Mouse (Mus musculus): ENCODE results near the gene Cck. TPM values are rescaled to one million over a fixed set of nuclear protein-coding genes. Genes with fewer than 3 reads are reported as not detected.

Cck gene
- polyA plus RNA-seq, 1 experiment, result not detected

DNA sequence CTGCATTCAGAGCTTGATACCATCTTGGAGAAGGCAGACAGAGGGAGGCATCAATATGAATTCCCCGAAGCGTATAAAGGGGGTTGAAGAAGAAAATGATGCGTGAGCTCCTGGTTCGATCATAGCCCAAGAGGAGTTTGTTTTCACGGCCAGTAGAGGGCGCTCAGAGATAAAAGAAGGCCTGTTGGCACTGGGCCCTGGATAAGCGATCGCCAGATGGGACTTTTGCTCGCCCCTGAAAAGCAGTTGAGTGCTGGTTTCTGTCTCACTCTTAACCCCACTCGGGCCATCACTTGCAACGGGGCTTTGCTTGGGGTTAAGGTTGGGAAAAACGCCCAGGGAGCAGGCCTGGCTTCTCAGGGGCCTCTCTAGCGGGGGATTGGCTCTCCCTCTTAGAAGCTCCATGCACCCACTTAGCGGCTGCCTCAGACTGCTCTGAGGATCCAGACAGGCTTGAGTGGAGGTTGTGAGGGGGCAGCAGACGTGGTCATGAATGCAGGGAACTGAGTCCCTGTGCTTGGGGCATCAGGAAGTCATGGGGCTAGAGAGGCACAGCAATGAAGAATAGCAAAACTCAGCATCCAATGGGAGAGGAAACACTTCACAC, 18.1 kb downstream of the Cck start:
- TF ChIP-seq GATA1 (IDR thresholded peaks at IDR 0.05; ENCODE audit: low read length), result no peak

DNA sequence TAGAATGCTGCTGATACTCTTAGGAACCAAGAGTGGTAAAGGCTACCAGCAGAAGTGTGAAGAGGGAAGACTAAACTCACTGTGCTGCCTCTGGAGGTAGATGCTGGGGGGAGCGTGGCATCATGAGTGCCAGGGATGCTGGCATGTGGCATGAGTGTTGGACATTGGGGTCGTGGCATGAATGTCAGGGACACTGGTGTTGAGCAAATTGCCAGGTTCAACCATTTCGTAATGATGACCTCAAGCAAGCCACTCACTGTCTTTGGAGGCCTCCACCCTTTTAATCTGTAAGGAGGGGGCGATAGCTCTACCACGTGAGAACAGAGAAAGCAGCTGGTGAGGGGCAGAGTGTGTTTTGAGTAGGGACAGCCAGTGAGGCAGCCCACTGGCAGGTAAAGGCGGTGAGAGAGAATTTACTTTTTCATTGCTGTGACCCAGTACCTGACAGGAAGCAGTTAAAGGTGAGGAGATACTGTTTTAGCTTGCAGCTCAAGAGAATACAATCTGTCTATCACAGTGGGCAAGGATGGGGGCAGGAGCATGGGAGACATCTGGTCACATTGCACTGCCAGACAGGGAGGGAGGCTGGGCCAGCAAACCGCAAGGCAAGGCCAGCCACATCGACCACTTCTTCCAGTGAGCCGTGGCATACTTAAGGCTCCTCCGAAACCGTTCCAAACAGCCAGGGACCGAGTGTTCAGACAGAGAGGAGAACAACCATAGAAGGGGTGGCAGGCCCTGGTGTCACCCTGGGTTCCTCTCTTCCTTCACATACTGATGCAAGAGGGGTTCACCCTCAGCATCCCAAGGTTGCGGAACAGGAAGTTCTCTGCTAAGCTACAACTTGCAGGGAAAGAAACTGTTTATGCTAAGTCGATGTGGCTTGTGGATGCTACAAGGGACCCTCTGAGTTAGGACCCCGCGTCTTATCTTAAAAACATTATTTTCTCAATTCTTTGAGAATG, 19.7 kb downstream of the Cck start:
- TF ChIP-seq GATA1 (IDR thresholded peaks at IDR 0.05; ENCODE audit: low read length), result no peak

DNA sequence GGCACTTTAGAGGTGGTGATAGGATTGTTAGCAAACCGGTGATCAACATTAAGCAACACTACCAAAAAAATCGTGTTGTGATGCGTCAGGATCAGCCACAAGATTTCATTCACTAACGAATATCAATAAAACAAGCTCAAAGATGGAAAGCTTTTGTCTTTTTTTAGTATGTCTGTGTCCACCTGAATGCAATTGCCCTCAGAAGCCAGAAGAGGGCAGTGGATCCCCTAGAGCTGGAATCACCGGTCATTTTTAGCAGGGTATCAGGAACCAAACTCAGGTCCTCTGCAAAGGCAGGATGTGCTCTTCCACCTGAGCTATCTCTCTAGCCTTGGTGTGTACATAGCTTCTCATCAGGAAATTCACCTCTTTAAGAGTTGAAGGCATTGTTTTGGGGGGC, 20.7 kb downstream of the Cck start:
- no peak for TF ChIP-seq GATA1 (IDR thresholded peaks at IDR 0.05; ENCODE audit: low read length)

DNA sequence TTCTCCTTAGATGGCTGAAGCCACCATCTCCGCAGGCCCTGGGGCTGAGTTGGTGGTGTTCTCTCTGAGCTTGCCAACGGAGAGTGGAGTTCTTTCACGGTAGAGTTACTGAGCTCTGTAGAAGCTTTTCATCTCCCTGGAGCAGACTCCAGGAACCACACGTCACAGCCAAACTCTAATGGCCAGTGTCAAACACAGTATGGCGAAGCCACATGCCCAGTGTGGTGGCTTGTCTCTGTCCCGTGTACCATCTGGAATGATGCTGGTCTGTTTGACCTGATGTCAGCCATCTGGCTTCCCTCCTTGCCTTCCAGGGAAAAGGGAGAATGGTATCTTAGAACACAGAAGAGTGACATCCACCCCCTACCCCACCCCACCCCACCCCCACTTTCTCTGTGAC, 25.8 kb downstream of the Cck start:
- no peak for TF ChIP-seq GATA1 (IDR thresholded peaks at IDR 0.05; ENCODE audit: low read length)

DNA sequence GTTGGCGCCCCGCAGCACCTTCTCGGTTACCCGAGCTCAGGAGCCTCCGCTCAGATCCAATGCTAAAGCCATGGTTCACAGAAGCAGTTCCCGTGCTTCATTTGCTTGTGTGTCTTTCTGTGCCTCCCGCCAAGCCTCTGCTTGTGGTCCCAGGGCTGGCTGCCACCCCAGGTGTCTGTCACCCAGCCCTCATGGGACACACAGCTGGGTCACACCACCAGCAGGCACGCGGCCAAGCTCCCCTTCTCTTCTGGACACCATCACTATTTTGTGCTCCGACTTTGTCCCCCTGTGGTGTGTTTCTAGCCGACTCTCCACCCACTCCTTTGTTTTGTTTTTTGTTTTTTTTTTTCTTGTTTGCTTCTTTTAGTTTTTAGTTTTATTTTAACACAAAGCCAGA, 28.0 kb downstream of the Cck start:
- no peak for TF ChIP-seq GATA1 (IDR thresholded peaks at IDR 0.05; ENCODE audit: low read length)

DNA sequence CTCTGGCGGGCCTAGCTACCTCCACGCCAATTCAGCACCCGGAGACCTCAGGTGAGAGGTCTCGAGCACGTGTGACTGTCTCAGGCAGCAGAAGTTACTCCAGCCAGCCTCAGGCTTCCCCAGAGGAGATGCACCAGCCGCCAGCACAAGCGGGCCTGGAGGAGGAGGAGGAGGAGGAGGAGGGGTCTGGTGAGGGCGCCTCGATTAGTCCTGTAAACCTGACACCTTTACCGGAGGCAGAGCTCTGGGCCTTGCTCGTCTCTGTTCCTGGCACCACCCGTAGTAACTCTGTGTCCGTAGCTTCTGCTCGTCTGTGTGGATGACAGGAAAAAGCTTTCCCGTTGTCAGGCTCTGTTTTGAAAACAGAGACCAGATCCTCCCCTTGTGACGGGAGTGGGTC, 35.0 kb downstream of the Cck start:
- TF ChIP-seq GATA1 (IDR thresholded peaks at IDR 0.05; ENCODE audit: low read length), result no peak

DNA sequence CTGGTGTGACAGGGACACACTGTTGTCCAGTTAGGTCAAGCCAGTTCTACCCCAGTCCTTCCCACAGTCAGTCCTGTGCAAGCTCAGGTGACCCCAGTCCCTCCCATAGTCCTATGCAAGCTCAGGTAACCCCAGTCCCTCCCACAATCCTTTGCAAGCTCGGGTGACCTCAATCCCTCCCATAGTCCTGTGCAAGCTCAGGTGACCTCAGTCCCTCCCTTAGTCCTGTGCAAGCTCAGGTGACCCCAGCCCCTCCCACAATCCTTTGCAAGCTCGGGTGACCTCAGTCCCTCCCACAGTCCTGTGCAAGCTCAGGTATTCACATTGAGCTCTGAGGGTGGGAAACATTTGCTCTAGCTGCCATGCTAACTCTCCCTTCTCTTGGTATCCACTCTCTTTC, 35.5 kb downstream of the Cck start:
- no peak for TF ChIP-seq GATA1 (IDR thresholded peaks at IDR 0.05; ENCODE audit: low read length)

DNA sequence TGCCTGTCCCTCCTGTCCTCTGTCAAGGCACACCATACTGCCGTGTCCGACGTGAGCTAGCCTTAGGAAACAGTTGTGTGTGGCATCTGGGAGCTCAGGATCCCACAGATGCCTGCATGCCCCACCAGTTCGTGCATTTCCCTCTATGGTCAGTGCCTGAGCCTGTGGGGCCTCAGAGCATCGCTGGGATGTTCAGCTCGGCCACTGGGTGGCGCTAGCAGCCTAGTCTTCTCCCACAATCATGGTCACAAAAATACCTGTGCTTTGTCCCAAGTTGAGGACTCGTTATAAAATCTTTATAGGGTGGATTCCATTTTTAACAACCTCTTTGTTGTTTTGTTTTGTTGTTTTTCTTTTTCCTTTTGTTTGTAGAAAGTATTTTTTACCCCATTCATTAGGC, 37.0 kb downstream of the Cck start:
- no peak for TF ChIP-seq GATA1 (IDR thresholded peaks at IDR 0.05; ENCODE audit: low read length)

DNA sequence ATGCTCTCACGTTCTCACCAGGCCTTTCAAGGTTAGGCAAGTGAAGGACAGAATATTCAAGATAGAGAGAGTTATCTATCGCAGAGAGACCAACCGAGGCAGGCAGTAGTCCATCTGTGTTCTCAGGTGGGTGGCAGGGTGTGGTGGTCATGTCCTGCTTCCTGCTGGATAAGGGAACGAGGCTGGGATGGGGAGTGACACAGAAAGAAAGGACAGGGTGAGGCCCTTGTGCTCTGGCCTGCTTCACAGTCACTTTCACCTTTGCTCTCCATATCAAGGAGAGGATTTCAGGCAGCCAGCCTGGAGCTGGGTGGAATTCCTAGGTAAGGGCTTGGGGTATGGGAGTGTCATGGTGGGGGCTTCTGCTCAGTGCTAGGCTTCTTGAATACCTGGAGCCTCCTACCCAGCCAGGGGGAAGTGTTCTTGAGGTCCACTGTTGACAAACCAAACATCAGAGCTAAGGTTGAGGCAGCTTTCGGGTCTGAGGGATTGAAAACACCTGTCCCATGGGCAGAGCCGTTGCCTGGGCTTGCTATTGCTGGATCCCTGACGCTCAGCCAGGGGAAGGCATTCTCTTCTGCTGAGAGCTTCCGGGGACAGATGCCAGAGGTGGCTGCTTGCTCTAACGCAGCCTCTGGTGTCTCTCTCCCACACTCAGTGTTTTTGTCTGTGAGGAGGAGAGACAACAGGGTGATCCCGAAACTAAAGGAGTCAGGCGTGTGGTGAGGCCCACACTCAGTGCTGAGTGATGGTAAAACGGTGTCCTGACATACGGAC, 38.6 kb downstream of the Cck start:
- no peak for TF ChIP-seq GATA1 (IDR thresholded peaks at IDR 0.05; ENCODE audit: low read length)

DNA sequence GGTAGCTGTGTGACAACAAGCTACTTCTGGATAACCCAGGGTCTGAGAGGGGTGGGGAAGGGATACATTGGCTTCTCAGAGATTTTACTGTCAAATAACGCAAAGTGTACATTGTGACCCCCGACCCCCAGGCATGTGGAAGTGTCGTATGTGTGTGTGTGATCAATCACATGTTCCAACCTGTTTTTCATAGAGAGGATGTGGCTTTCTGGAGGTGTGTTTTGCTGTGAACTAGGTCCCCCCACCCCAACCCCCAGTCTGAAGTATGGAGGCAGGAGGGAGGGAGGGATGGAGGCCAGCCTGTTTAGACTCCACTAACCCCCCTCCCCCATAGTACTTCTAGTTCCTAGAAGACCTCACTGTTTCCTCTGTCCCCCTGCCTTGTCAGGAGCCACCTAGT, 40.6 kb downstream of the Cck start:
- TF ChIP-seq GATA1 (IDR thresholded peaks at IDR 0.05; ENCODE audit: low read length), result no peak

DNA sequence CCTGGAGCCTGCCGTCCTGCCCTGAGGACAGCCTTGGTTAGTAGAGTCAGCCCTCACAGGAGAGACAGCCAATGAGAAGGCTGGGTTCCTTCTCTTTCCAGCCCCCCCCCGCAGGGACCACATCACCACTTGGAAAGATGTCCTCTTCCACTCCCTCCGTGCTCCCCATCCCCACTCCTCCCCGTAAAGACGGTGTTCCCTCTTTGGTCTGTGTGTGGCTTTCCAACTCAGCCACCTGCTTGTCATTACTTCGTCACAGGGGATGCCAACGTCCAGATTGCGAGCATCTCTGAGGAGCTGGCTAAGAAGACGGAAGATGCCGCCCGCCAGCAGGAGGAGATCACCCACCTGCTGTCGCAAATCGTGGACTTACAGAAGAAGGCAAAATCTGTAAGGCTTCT, 49.1 kb downstream of the Cck start:
- TF ChIP-seq GATA1 (IDR thresholded peaks at IDR 0.05; ENCODE audit: low read length), result no peak

DNA sequence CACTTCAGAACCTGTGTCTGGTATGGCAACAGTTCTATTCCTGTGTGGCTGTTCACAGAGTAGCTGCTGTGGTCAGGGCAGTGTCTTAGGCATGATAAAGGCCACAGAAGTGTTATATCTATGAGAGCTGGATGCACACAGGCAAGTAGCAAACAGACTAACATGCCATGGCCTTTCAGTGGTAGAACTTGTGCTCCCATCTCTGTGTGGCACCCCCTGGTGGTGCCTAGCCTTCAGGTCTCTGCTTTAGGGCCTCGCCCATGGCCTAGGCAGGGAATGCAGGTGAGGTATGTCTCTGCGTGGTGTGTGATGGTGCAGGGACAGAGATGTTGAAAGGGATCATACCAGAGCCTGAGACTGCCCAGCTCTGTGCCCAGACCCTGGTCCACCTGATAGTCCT, 50.1 kb downstream of the Cck start:
- TF ChIP-seq GATA1 (IDR thresholded peaks at IDR 0.05; ENCODE audit: low read length), result no peak

DNA sequence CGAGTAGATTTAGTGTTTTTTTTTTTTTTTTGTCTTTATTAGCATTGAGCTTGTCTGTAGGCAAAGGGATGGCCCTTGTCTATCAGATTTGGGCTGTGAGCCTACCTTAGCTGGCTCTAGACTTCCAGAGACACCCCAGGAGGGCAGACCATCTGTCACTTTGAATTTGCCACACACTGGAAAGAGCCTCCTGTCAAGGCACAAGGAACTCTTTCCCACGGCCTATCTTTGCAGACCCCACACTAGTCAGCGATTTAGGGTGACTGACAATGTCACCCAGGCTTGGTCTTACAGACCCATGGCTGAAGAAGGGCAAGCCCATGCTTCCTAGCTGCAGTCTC, 51.2 kb downstream of the Cck start:
- no peak for TF ChIP-seq GATA1 (IDR thresholded peaks at IDR 0.05; ENCODE audit: low read length)

DNA sequence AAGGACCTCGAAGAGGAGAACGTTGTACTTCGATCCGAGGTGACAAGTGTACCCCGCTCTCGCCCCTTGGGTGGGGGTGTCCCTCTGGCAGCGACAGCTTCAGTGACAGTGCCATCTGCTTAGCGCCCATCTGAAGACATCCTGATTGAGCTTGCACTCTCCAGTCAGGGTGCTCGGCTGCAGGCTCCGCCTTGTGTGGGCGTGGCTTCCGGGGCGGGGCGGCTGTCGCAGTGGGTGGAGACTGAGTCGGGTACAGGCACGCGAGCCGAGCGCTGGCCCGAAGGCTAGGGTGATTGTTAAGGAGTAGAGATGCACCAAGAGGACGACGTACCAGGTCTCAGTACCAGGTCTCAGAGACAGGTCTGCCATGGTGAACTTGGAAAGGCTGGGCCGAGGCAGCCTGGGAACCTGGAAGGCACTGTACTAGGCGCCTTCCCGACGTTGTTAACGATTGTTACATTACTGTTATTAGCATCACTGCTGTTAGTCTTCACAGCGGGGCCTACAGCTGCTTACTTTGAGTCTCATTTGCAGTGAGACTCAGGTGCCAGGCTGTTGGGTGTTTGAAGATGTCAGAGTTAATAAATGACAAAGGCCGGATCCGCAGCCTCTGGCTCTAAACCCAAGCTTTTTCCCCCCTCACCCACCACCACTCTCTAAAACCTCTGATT, 51.7 kb downstream of the Cck start:
- no peak for TF ChIP-seq GATA1 (IDR thresholded peaks at IDR 0.05; ENCODE audit: low read length)

DNA sequence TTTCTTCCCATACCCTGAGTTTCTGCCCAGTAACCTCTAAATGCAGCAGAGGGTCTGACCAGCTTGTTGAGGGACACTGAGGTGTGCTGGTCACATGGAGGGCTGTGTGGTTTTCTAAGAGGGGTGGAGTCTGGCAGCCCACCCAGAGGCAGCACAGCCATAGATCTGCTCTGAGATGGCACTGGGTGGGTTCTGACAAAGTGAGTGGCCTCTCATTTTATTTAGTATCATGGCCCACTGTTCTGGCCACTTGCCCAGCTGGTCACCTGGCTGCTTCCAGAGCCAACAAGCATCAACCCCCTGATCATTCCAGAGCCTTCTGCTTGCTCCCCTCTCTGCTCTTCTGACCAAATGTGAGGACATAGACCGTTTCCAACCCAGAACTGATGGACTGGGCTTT, 53.3 kb downstream of the Cck start:
- TF ChIP-seq GATA1 (IDR thresholded peaks at IDR 0.05; ENCODE audit: low read length), result no peak

Other genes starting within 250 kb of the Cck start
- gene Ulk4, start 218.5 kb downstream of the Cck start, polyA plus RNA-seq (2012), result 0.17 and 0.35 TPM in 2 replicates
- gene Trak1, start 198.2 kb downstream of the Cck start, polyA plus RNA-seq (2012), result 39.9 and 42.4 TPM in 2 replicates
- not detected in 2 replicates for gene Lyzl4, start 146.4 kb upstream of the Cck start, polyA plus RNA-seq (2012)
- gene Vipr1, start 147.0 kb upstream of the Cck start, polyA plus RNA-seq (2012), result not detected in 2 replicates
- gene Sec22c, start 209.8 kb upstream of the Cck start, polyA plus RNA-seq (2012), result 8.3 and 10.1 TPM in 2 replicates
- gene Ss18l2, start 214.6 kb upstream of the Cck start, polyA plus RNA-seq (2012), result 16.5 and 20.5 TPM in 2 replicates
- gene Nktr, start 223.5 kb upstream of the Cck start, polyA plus RNA-seq (2012), result 46.9 and 72.0 TPM in 2 replicates

Data from G1E-ER4 (cell line).